Comparison of ENCODE assay signal across 16 mouse cellular contexts in the genomic region with DNA sequence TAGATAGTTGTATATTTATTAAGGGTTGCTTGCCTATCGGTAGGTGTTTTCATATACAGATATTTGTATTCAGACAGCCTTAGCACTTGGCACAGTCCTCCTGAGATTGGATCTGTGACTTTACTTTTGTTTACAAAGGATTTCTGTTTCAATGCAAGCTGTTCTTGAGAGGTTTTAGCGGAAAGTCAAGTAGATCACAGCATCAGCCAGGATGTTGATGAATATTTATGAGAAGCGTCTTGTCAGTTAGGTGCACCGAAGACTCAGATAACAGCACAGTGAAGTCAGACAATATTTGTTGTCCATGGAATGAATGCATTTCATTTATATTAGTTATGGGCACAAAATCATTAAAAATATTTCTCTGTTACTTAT. TPM values are rescaled to one million over a fixed set of nuclear protein-coding genes. Genes with fewer than 3 reads are reported as not detected.
"Had no signal": no experiment of that assay in that cellular context is flagged by ENCODE, and none has a peak within 500 bp of the region (broad histone marks: within the 10 kb centered on the region; RNA-seq: fewer than 3 reads in every experiment).

No protein-coding gene starts in this region.

- H3K9ac ChIP-seq: liver, embryonic 15.5 days; neural tube, embryonic 13.5 days; stomach, embryonic 15.5 days had no signal

- H3K36me3 ChIP-seq: limb, embryonic 10.5 days; liver, embryonic 15.5 days; neural tube, embryonic 13.5 days; stomach, embryonic 15.5 days had no signal

- H3K27me3 ChIP-seq: liver, embryonic 15.5 days; neural tube, embryonic 13.5 days; stomach, embryonic 15.5 days had no signal

- DNase-seq: kidney, adult 8-10 months; kidney, postnatal 25 days; lung, adult 2 months; lung, postnatal 36 days; retina, postnatal 1 day; right cerebral cortex, postnatal 4 days; spleen, adult 18-20 months; thymus, adult 2 months; thymus, postnatal 36 days had no signal

- ATAC-seq: lung, postnatal 0 days had no signal

- H3K4me2 ChIP-seq: liver, embryonic 11.5 days; liver, embryonic 15.5 days; neural tube, embryonic 13.5 days; stomach, embryonic 15.5 days had no signal

- H3K9me3 ChIP-seq: limb, embryonic 10.5 days; liver, embryonic 15.5 days; neural tube, embryonic 13.5 days; stomach, embryonic 15.5 days had no signal

- H3K4me3 ChIP-seq: left cerebral cortex, adult 2 months; limb, embryonic 10.5 days; liver, embryonic 15.5 days; neural tube, embryonic 13.5 days; stomach, embryonic 15.5 days had no signal

- H3K27ac ChIP-seq: left cerebral cortex, adult 2 months; limb, embryonic 10.5 days; liver, embryonic 15.5 days; neural tube, embryonic 13.5 days; stomach, embryonic 15.5 days had no signal

RNA-seq across cellular contexts. Expression of a gene that starts 19.0 kb away (rescaled TPM):
- polyA plus RNA-seq: liver, embryonic 15.5 days had no signal
